Mouse (Mus musculus) embryonic stem cell, embryonic (primary cell): ENCODE results near the gene 1700021F05Rik.

Experiments
- CTCF ChIA-PET, 4 experiments: fragments of 300-600 bp in 2 of 4; fragments of 350-600 bp in 2 of 4; sonication (Branson Sonifier 250); formaldehyde crosslinking; loops; one replicate each; lab custom pipeline; 2022; ENCODE audit warnings: inconsistent platforms in 2 of 4; lab: Charles Lee
- POLR2A ChIA-PET, 4 experiments: fragments of 300-600 bp in 2 of 4; fragments of 350-600 bp in 2 of 4; sonication (Branson Sonifier 250); formaldehyde crosslinking; loops; one replicate each; lab custom pipeline; 2022; ENCODE audit warnings: antibody characterized with exemption in 4 of 4, inconsistent platforms in 1 of 4; lab: Charles Lee

Gene 1700021F05Rik

GRCm38 (mm10) chr10:43557630-43558165 is 16.9 kb upstream of the 1700021F05Rik start:
- POLR2A ChIA-PET = no interaction called here
- CTCF ChIA-PET = no interaction called here

DNA sequence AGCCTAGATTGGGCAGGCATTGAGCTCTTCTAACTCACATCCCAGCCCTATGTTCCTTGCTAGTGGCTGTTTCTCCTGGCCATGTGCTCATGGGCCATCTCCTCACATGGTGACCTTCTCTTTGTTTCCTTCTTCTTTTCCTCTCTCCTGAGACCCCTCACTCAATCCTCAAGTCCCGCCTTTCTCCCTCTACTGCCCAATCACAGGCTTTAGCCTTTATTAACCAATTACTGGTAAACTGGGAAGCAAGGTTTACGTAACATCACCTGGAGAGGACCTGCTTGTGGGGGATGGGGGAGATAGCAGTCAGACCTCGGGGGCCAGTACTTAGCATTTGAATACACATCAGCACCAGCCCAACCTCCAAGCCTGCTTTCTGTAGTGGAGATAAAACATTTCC is 10.6 kb upstream of the 1700021F05Rik start:
- POLR2A ChIA-PET = interaction anchor here in 3 of 4 experiments (0.9 to 1.5 kb wide), 5 partner anchors 9 to 396 kb away, joined by 3 read pairs; no protein-coding TSS in a partner anchor
- CTCF ChIA-PET = interaction anchor here in 1 of 4 experiments (0.6 to 1.4 kb wide), 3 partner anchors 10 to 47 kb away, joined by 3 to 5 read pairs (median 3); no protein-coding TSS in a partner anchor

- ChIA-PET CTCF (interaction anchor here in 1 of 4 experiments (0.6 to 1.4 kb wide), 3 partner anchors 9 to 47 kb away, joined by 3 to 5 read pairs (median 3); no protein-coding TSS in a partner anchor), POLR2A (interaction anchor here in 3 of 4 experiments (0.9 to 1.5 kb wide), 5 partner anchors 9 to 396 kb away, joined by 3 read pairs; no protein-coding TSS in a partner anchor)
Measured at GRCm38 (mm10) chr10:43550923-43551322, 10.1 kb upstream of the 1700021F05Rik start.

DNA sequence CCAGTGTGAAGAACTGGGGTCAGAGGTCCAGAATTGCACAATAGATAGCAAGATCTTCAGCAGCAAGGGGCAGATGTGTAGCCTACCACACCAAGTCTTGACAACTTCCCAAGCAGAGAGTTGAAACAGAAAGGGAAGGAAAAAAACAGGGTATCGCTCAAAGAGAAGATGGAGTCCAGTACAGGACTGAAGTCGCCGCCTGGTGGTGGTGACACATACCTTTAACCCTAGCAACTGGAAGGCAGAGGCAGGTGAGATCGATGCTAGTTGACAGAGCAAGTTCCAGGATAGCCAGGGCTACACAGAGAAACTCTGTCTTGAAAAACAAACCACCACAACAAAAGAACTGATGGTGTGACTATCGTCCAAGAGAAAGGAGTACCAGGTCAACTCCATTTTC is 8.6 kb upstream of the 1700021F05Rik start:
- CTCF ChIA-PET = interaction anchor here in 1 of 4 experiments (1.0 kb wide), 1 partner anchor 8 kb away, joined by 3 read pairs; the partner anchor contains the start of gene 1700021F05Rik
- POLR2A ChIA-PET = interaction anchor here in 1 of 4 experiments (1.4 kb wide), 1 partner anchor 72 kb away, joined by 3 read pairs; no protein-coding TSS in a partner anchor

- CTCF ChIA-PET = interaction anchor here in 3 of 4 experiments (0.6 to 1.8 kb wide), 17 partner anchors 8 to 899 kb away, joined by 3 to 11 read pairs (median 5); no protein-coding TSS in a partner anchor
- POLR2A ChIA-PET = interaction anchor here (0.6 to 4.0 kb wide), 20 partner anchors 9 to 311 kb away, joined by 3 to 28 read pairs (median 4); partner anchors contain the start of gene Bend3 (in 2 of the 4)
Measured at GRCm38 (mm10) chr10:43541153-43541544, 355 bp upstream of the 1700021F05Rik start.

DNA sequence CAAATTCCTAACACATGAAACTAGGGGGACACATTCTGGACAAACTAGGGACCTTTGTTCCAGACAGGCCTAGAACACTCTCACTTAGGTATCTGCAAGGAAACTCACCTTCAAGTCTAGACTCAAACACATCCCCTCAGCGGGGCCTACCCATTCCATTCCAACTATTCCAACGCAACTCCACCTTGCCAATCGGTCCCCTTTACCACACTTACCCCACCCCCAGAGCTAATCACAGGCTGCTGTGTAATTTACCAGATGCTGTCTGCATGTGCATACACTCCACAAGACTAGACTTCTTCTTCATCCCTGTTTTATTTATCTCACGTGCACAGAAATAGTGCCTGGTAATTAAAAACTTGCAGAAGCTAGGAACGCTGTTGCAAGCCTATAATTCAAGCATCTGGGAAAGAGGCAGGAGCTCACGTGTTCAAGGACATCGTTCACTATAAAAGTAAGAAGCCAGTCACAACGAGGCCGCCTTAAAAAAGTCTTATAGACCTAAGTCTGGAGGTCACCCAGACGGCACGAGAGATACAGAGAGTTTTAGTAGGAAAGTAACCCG is 966 bp downstream of the 1700021F05Rik start:
- POLR2A ChIA-PET = interaction anchor here (0.5 to 4.0 kb wide), 24 partner anchors 10 to 532 kb away, joined by 3 to 28 read pairs (median 5); partner anchors contain the start of genes Bend3 (in 2 of the 4) and Pdss2 (in 1 of the 4)

DNA sequence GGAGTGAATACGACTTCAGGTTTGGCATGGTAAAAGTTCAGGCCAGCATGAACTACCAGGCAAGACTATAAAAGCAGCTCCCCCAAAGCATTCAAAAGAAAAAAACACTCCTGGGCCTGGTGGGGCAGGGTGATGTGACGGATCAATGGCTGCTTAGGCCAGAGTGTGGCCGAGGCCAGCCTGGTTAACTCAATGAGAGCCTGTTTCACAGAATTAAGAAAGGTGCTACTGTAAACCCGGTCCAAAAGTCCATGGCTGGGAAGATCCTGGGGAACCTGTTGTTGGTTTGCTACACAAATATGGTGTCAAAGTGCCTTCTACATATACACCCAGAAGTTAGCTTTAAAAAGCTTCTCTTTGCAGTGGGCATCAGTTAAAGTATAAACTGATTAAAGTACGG is 2.0 kb downstream of the 1700021F05Rik start:
- POLR2A ChIA-PET = interaction anchor here in 3 of 4 experiments (0.8 to 4.0 kb wide), 11 partner anchors 11 to 72 kb away, joined by 3 to 28 read pairs (median 4); partner anchors contain the start of gene Bend3 (in 1 of the 3)
- CTCF ChIA-PET = interaction anchor here in 1 of 4 experiments (1.7 kb wide), 1 partner anchor 11 kb away, joined by 10 read pairs; no protein-coding TSS in a partner anchor

More for the DNA sequence above, 966 bp downstream of the 1700021F05Rik start:
- CTCF ChIA-PET = interaction anchor here (0.6 to 1.8 kb wide), 12 partner anchors 11 to 567 kb away, joined by 3 to 11 read pairs (median 4); no protein-coding TSS in a partner anchor

- POLR2A ChIA-PET = interaction anchor here in 2 of 4 experiments (1.6 to 4.0 kb wide), 3 partner anchors 11 to 34 kb away, joined by 3 to 28 read pairs (median 14); no protein-coding TSS in a partner anchor
- CTCF ChIA-PET = no interaction called here
Measured at GRCm38 (mm10) chr10:43537652-43538051, 3.1 kb downstream of the 1700021F05Rik start.

- CTCF ChIA-PET = no interaction called here
- POLR2A ChIA-PET = interaction anchor here in 1 of 4 experiments (2.2 kb wide), 1 partner anchor 23 kb away, joined by 6 read pairs; no protein-coding TSS in a partner anchor
Measured at GRCm38 (mm10) chr10:43534382-43534781, 6.4 kb downstream of the 1700021F05Rik start.

DNA sequence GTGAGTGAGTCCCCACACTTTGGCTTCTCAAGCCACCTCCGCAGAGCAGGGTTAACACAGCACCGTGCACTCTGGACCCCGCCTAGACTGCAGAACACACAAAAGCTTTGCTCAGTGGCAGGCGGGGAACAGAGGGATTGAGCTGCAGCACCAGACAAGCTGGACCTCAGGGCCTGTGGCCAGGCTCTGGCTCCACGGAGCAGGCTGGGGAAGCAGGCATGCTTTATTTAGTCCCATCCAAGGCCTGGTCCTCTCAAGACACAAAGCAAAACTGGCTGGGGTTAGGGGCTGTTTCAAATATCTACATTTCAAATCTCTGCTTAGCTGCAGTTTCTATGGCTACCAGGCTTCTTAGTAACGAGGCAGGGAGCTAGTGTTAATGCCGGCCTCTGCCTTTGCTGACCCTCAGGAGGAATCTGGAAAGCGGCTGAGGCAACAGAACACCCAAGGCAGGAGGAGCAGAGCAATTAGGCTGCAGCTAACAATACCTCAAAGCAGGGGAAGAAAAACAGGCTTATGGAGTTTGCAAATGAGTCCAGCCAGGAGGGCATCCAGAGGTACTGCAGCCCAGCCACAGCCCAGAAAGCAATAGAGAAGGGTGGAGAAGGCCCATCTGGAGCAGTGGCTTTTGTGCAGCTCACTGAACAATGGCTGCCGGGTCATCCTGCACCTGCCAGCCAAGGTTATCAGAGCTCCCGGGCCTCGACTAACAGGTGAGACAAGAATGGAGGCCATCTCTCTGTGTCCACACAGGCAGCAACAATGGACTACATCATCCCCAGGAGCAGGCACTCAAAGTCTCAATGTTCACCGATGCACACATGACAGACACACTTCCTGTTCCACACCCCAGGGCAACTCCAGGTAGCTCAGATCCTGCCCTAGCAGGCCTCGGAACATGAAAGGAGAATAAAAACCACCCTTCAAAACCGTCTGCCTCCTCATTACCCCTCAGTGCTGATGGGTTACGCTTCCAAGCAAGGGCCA is 13.2 kb downstream of the 1700021F05Rik start:
- CTCF ChIA-PET = interaction anchor here in 3 of 4 experiments (0.9 to 1.5 kb wide), 5 partner anchors 12 to 24 kb away, joined by 3 to 10 read pairs (median 3); partner anchors contain the start of gene 1700021F05Rik (in 1 of the 3)
- POLR2A ChIA-PET = interaction anchor here (0.6 to 4.4 kb wide), 25 partner anchors 9 to 1567 kb away, joined by 3 to 28 read pairs (median 4); partner anchors contain the start of gene 1700021F05Rik (in 2 of the 4)

DNA sequence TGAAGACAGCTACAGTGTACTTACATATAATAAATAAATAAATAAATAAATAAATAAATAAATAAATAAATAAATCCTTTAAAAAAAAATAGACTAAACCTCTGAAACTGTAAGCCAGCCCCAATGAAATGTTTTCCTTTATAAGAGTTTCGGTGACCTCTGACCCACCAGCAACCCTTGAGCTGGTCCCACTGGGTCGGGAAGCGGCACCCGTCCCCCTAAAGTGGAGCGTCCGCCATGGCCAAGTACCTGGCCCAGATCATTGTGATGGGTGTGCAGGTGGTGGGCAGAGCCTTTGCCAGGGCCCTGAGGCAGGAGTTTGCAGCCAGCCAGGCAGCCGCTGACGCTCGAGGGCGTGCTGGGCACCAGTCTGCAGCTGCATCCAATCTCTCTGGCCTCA is 16.9 kb downstream of the 1700021F05Rik start, which contains the start of gene Gm9803:
Gm9803 (plus strand) TSS at position 154 of the 400 bp plus-strand sequence.
- ChIA-PET CTCF (interaction anchor here in 1 of 4 experiments (0.6 kb wide), 1 partner anchor 64 kb away, joined by 3 read pairs; no protein-coding TSS in a partner anchor), POLR2A (interaction anchor here in 2 of 4 experiments (1.1 to 1.5 kb wide), 2 partner anchors 12 to 46 kb away, joined by 3 to 4 read pairs; no protein-coding TSS in a partner anchor)

DNA sequence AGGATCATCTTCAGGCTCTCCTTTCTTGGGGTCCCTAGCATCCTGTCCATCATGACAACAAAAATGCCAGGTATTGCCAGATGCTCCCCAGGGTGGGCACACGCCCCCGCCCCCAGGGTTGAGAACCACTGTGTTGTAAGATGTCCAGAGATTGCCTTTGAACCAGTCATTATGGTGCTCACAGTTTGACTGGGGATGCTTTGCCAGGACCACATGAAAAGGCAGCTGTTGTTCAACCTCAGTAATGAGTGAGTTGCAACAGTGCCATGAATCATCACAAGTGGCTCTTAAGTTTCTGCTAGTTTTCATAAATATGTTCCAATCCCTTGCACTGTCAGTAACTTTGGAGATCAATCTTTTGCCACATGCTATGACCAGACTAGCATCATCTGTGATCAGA is 20.8 kb downstream of the 1700021F05Rik start:
- ChIA-PET CTCF (no interaction called here), POLR2A (interaction anchor here in 1 of 4 experiments (0.6 kb wide), 1 partner anchor 116 kb away, joined by 3 read pairs; no protein-coding TSS in a partner anchor)

DNA sequence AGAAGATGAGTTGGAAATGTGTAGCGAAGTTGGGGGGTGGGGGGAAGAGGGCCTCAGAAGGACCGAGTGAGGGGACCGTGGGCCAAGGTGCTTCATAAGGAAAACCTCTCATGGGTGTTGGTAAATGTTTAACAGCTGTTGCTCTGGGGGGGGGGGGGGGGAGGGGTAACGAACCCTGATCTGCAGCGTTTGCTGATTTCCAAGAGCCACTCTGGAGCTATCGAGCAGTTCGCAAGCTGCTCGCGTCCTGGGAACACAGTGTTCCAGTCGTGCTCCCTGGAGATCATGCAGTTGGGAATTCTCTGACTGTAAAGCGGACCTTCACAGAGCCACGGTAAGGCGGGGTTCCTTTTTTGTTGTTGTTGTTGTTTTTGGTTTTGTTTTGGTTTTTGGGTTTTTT is 22.4 kb downstream of the 1700021F05Rik start:
- ChIA-PET POLR2A (interaction anchor here (0.5 to 5.6 kb wide), 12 partner anchors 8 to 60 kb away, joined by 3 to 24 read pairs (median 3); partner anchors contain the start of gene Cd24a (in 1 of the 4)), CTCF (interaction anchor here in 1 of 4 experiments (0.9 kb wide), 1 partner anchor 22 kb away, joined by 4 read pairs; the partner anchor contains the start of gene 1700021F05Rik)

DNA sequence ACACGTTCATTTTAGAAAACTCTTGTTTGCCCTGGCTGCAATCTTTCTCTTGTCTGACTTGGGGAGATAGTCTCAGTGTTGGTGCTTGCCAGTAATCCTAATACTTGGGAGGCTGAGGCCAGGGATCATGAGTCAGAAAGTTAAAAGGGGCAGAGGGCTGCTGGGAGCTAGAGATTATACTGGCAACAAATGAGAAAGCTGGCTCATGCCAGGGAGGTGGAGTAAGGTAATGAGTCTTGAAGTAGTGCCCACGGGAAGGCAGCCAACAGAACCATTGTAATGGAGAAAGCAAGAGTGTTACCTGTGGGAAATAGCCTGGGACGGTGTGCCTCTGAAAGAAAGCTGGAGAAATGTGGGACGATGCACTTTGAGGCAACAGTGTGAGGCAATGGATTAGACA is 23.0 kb downstream of the 1700021F05Rik start:
- CTCF ChIA-PET = interaction anchor here in 1 of 4 experiments (0.9 kb wide), 1 partner anchor 23 kb away, joined by 4 read pairs; the partner anchor contains the start of gene 1700021F05Rik

GRCm38 (mm10) chr10:43516992-43517660 is 23.7 kb downstream of the 1700021F05Rik start:
- ChIA-PET CTCF (interaction anchor here in 1 of 4 experiments (1.0 to 1.7 kb wide), 2 partner anchors 24 to 64 kb away, joined by 3 to 5 read pairs; partner anchors contain the start of gene 1700021F05Rik), POLR2A (interaction anchor here in 3 of 4 experiments (0.6 to 5.6 kb wide), 7 partner anchors 9 to 183 kb away, joined by 3 to 24 read pairs (median 3); no protein-coding TSS in a partner anchor)

More for the DNA sequence above, 23.0 kb downstream of the 1700021F05Rik start:
- POLR2A ChIA-PET = interaction anchor here (0.5 to 5.6 kb wide), 14 partner anchors 9 to 184 kb away, joined by 3 to 24 read pairs (median 3); no protein-coding TSS in a partner anchor

GRCm38 (mm10) chr10:43512976-43513375 is 27.8 kb downstream of the 1700021F05Rik start:
- ChIA-PET CTCF (interaction anchor here in 1 of 4 experiments (0.9 kb wide), 1 partner anchor 540 kb away, joined by 5 read pairs; no protein-coding TSS in a partner anchor), POLR2A (interaction anchor here in 3 of 4 experiments (0.5 to 1.5 kb wide), 5 partner anchors 10 to 476 kb away, joined by 3 to 5 read pairs (median 4); partner anchors contain the start of gene Gm9803 (in 1 of the 3))
